Mouse (Mus musculus) gastrocnemius, adult 2 months (tissue): ENCODE data around the gene Wtap. TPM values are rescaled to one million over a fixed set of nuclear protein-coding genes. Genes with fewer than 3 reads are reported as not detected.
"Not testable (repeated sequence)": the region's sequence is repeated elsewhere in the genome, so short reads cannot be mapped to it uniquely, and the experiment has no call there.

ENCODE experiments used
- DNase-seq: peaks from one replicate; pipeline ENCODE4 v3.0.0; 2022
- H3K27ac ChIP-seq: fragments of 200-600 bp; 2 replicates; pipeline ENCODE4 v1.8.1; 2022; ENCODE audit warnings: mild to moderate bottlenecking
- H3K4me3 ChIP-seq: fragments of 200-600 bp; 2 replicates; pipeline ENCODE4 v1.8.1; 2022; ENCODE audit warnings: mild to moderate bottlenecking, moderate library complexity
- CTCF ChIP-seq: fragments of 200-600 bp; IDR thresholded peaks from 2 replicates; pipeline ENCODE4 v1.8.1; 2022; ENCODE audit warnings: antibody characterized with exemption, mild to moderate bottlenecking, moderate library complexity
- intact Hi-C: fragments of 180-260 bp; cut with DNase I; formaldehyde crosslinking; loops from one replicate; pipeline ENCODE4 v1.15.1; 2025
- total RNA-seq, 2 experiments: library from RNA; stranded (reverse); gene quantifications; 2 replicates each; pipeline ENCODE4 v1.2.3; 2021

Wtap gene
- total RNA-seq, 2 experiments from 2014 or later = 29.1 to 30.0 TPM

- peak; percentile 99 for DNase-seq
- no peak for TF ChIP-seq CTCF
- Histone ChIP-seq H3K27ac (peak overlapping the region; percentile 100), H3K4me3 (peak overlapping the region; percentile 100)
- intact Hi-C loops = loop anchor here (1.0 to 5.0 kb wide), 2 partner anchors 15 to 75 kb away; partner anchors contain the start of genes Mrpl18 and Tcp1
Observed at GRCm38 (mm10) chr17:12992470-12992991, 1.4 kb downstream of the Wtap start.

- peak overlapping the region; percentile 100 for H3K4me3 ChIP-seq
- intact Hi-C loops = loop anchor here (1.0 to 5.0 kb wide), 2 partner anchors 16 to 74 kb away; partner anchors contain the start of genes Mrpl18 and Tcp1
Observed at GRCm38 (mm10) chr17:12991635-12992358, 2.2 kb downstream of the Wtap start.

GRCm38 (mm10) chr17:12991194-12991634, 2.8 kb downstream of the Wtap start:
- intact Hi-C loops = loop anchor here (5.0 kb wide), 1 partner anchor 74 kb away; the partner anchor contains the start of genes Mrpl18 and Tcp1
- no peak for TF ChIP-seq CTCF
- H3K4me3 ChIP-seq = peak overlapping the region; percentile 100
- no peak for DNase-seq
- peak overlapping the region; percentile 100 for H3K27ac ChIP-seq

More at GRCm38 (mm10) chr17:12991635-12992358, 2.2 kb downstream of the Wtap start:
- no peak; the same call in 1 of the 2 replicates for TF ChIP-seq CTCF
- DNase-seq = peak; percentile 96
- peak overlapping the region; percentile 100 for H3K27ac ChIP-seq

GRCm38 (mm10) chr17:12990567-12991145, 3.3 kb downstream of the Wtap start:
- TF ChIP-seq CTCF = no peak
- Histone ChIP-seq H3K4me3 (peak overlapping the region; percentile 100), H3K27ac (peak overlapping the region; percentile 100)
- no peak for DNase-seq
- intact Hi-C loops = loop anchor here (5.0 kb wide), 1 partner anchor 73 kb away; the partner anchor contains the start of genes Mrpl18 and Tcp1

GRCm38 (mm10) chr17:12988096-12988495, 5.9 kb downstream of the Wtap start:
- DNase-seq, intact Hi-C loops, H3K4me3 ChIP-seq: not testable (repeated sequence)
- TF ChIP-seq CTCF = peak; percentile 23; the same call in 1 of the 2 replicates
- H3K27ac ChIP-seq = peak overlapping the region; percentile 41; the same call in 1 of the 2 replicates

- TF ChIP-seq CTCF = no peak
- DNase-seq = no peak
- intact Hi-C loops = no loop called here
- H3K27ac ChIP-seq = no peak overlapping the region
- H3K4me3 ChIP-seq = no peak overlapping the region
Observed at GRCm38 (mm10) chr17:12983988-12984387, 10.0 kb downstream of the Wtap start.

- no peak overlapping the region for H3K4me3 ChIP-seq
- no peak for DNase-seq
- H3K27ac ChIP-seq = no peak overlapping the region
- TF ChIP-seq CTCF = no peak
- intact Hi-C loops = no loop called here
Observed at GRCm38 (mm10) chr17:12978546-12978945, 15.4 kb downstream of the Wtap start.

- TF ChIP-seq CTCF = no peak
- intact Hi-C loops = no loop called here
- DNase-seq = no peak
- no peak overlapping the region for H3K27ac ChIP-seq
- no peak overlapping the region for H3K4me3 ChIP-seq
Observed at GRCm38 (mm10) chr17:12973851-12974250, 20.1 kb downstream of the Wtap start.

GRCm38 (mm10) chr17:12967173-12967572, 26.8 kb downstream of the Wtap start:
- DNase-seq = no peak
- TF ChIP-seq CTCF = no peak
- Histone ChIP-seq H3K4me3 (no peak overlapping the region), H3K27ac (no peak overlapping the region)
- intact Hi-C loops = no loop called here

- Histone ChIP-seq H3K27ac (no peak overlapping the region), H3K4me3 (no peak overlapping the region)
- DNase-seq = no peak
- intact Hi-C loops = no loop called here
- no peak for TF ChIP-seq CTCF
Observed at GRCm38 (mm10) chr17:12963476-12963875, 30.5 kb downstream of the Wtap start.

GRCm38 (mm10) chr17:12960331-12960873, 33.6 kb downstream of the Wtap start, which contains the start of gene Acat2:
Gene Acat2 (minus strand): TSS chr17:12960747.
- H3K27ac ChIP-seq = peak within 1 kb of the TSS; percentile 88
- peak within 1 kb of the TSS; percentile 89 for H3K4me3 ChIP-seq
- intact Hi-C loops = no loop called here
- no peak for TF ChIP-seq CTCF
- DNase-seq = peak; percentile 96

- H3K27ac ChIP-seq, intact Hi-C loops, DNase-seq, H3K4me3 ChIP-seq: not testable (repeated sequence)
Observed at GRCm38 (mm10) chr17:12959377-12959776, 34.6 kb downstream of the Wtap start.

- H3K4me3 ChIP-seq = no peak overlapping the region
- no peak for TF ChIP-seq CTCF
- intact Hi-C loops = no loop called here
- no peak for DNase-seq
- no peak overlapping the region for H3K27ac ChIP-seq
Observed at GRCm38 (mm10) chr17:12956664-12957063, 37.3 kb downstream of the Wtap start.
